Mouse (Mus musculus): ENCODE results near the gene Leap2.

Gene Leap2

GRCm38 (mm10) chr11:53423036-53423435 is at the start of gene Leap2:
Leap2 (minus strand) TSS chr11:53423170.
- DNase-seq (ENCODE audit: low spot score): no peak

- DNase-seq (ENCODE audit: low spot score): no peak
Measured at GRCm38 (mm10) chr11:53472709-53473108, 49.7 kb upstream of the Leap2 start.

- peak; percentile 85 for DNase-seq (ENCODE audit: low spot score)
Measured at GRCm38 (mm10) chr11:53469968-53470695, 47.2 kb upstream of the Leap2 start, which contains the start of gene Gm9837. Gm9837 (minus strand) TSS chr11:53470479.

GRCm38 (mm10) chr11:53469294-53469967 is 46.5 kb upstream of the Leap2 start:
- no peak for DNase-seq (ENCODE audit: low spot score)

- DNase-seq (ENCODE audit: low spot score): peak; percentile 74
Measured at GRCm38 (mm10) chr11:53466231-53466971, 43.4 kb upstream of the Leap2 start.

GRCm38 (mm10) chr11:53463551-53464424 is 40.8 kb upstream of the Leap2 start:
- no peak for DNase-seq (ENCODE audit: low spot score)

GRCm38 (mm10) chr11:53461727-53462126 is 38.8 kb upstream of the Leap2 start:
- no peak for DNase-seq (ENCODE audit: low spot score)

GRCm38 (mm10) chr11:53460192-53460591 is 37.2 kb upstream of the Leap2 start:
- no peak for DNase-seq (ENCODE audit: low spot score)

- no peak for DNase-seq (ENCODE audit: low spot score)
Measured at GRCm38 (mm10) chr11:53458996-53459395, 36.0 kb upstream of the Leap2 start.

- DNase-seq (ENCODE audit: low spot score): peak; percentile 31
Measured at GRCm38 (mm10) chr11:53457372-53457954, 34.5 kb upstream of the Leap2 start.

- DNase-seq (ENCODE audit: low spot score): peak; percentile 76
Measured at GRCm38 (mm10) chr11:53456474-53457371, 33.8 kb upstream of the Leap2 start, which contains the start of the genes Gm10447 and Shroom1. Gm10447 (minus strand) TSS chr11:53457110. Shroom1 (plus strand) TSS chr11:53457205.

GRCm38 (mm10) chr11:53453031-53453430 is 30.1 kb upstream of the Leap2 start:
- DNase-seq (ENCODE audit: low spot score): no peak

GRCm38 (mm10) chr11:53452396-53452795 is 29.4 kb upstream of the Leap2 start:
- DNase-seq (ENCODE audit: low spot score): no peak

- no peak for DNase-seq (ENCODE audit: low spot score)
Measured at GRCm38 (mm10) chr11:53451361-53451760, 28.4 kb upstream of the Leap2 start.

- DNase-seq (ENCODE audit: low spot score): no peak
Measured at GRCm38 (mm10) chr11:53450070-53450705, 27.2 kb upstream of the Leap2 start.

- DNase-seq (ENCODE audit: low spot score): peak; percentile 53
Measured at GRCm38 (mm10) chr11:53448529-53448928, 25.6 kb upstream of the Leap2 start.

GRCm38 (mm10) chr11:53447996-53448395 is 25.0 kb upstream of the Leap2 start:
- DNase-seq (ENCODE audit: low spot score): no peak

- no peak for DNase-seq (ENCODE audit: low spot score)
Measured at GRCm38 (mm10) chr11:53446183-53446582, 23.2 kb upstream of the Leap2 start.

GRCm38 (mm10) chr11:53445562-53445961 is 22.6 kb upstream of the Leap2 start:
- DNase-seq (ENCODE audit: low spot score): no peak

GRCm38 (mm10) chr11:53443861-53444260 is 20.9 kb upstream of the Leap2 start:
- no peak for DNase-seq (ENCODE audit: low spot score)
